Mouse (Mus musculus): ENCODE results near the gene Aldh1a1. TPM values are rescaled to one million over a fixed set of nuclear protein-coding genes. Genes with fewer than 3 reads are reported as not detected.
"Not testable (repeated sequence)": the region's sequence is repeated elsewhere in the genome, so short reads cannot be mapped to it uniquely, and the experiment has no call there.

Gene Aldh1a1
- 357 and 360 TPM in 2 replicates for polyA plus RNA-seq (2012; rRNA removed)

GRCm38 (mm10) chr19:20492491-20492890 lies at the start of gene Aldh1a1:
Gene Aldh1a1 (plus strand): TSS chr19:20492715.
- no peak for DNase-seq (ENCODE audit: low read depth)

GRCm38 (mm10) chr19:20447807-20448206 lies 44.7 kb upstream of the Aldh1a1 start:
- no peak for DNase-seq (ENCODE audit: low read depth)

GRCm38 (mm10) chr19:20449546-20449945 lies 43.0 kb upstream of the Aldh1a1 start:
- no peak for DNase-seq (ENCODE audit: low read depth)

GRCm38 (mm10) chr19:20451045-20451444 lies 41.5 kb upstream of the Aldh1a1 start:
- DNase-seq (ENCODE audit: low read depth) = no peak

- DNase-seq (ENCODE audit: low read depth) = no peak
Observed at GRCm38 (mm10) chr19:20484497-20484896, 8.0 kb upstream of the Aldh1a1 start.

GRCm38 (mm10) chr19:20491950-20492349 lies 565 bp upstream of the Aldh1a1 start:
- peak; percentile 85 for DNase-seq (ENCODE audit: low read depth)

- no peak for DNase-seq (ENCODE audit: low read depth)
Observed at GRCm38 (mm10) chr19:20496476-20496875, 4.0 kb downstream of the Aldh1a1 start.

GRCm38 (mm10) chr19:20505359-20505758 lies 12.8 kb downstream of the Aldh1a1 start:
- no peak for DNase-seq (ENCODE audit: low read depth)

- no peak for DNase-seq (ENCODE audit: low read depth)
Observed at GRCm38 (mm10) chr19:20506936-20507615, 14.6 kb downstream of the Aldh1a1 start.

- DNase-seq (ENCODE audit: low read depth) = no peak
Observed at GRCm38 (mm10) chr19:20508609-20509008, 16.1 kb downstream of the Aldh1a1 start.

- no peak for DNase-seq (ENCODE audit: low read depth)
Observed at GRCm38 (mm10) chr19:20511971-20512370, 19.5 kb downstream of the Aldh1a1 start.

- no peak for DNase-seq (ENCODE audit: low read depth)
Observed at GRCm38 (mm10) chr19:20513181-20513580, 20.7 kb downstream of the Aldh1a1 start.

GRCm38 (mm10) chr19:20513688-20514361 lies 21.3 kb downstream of the Aldh1a1 start:
- DNase-seq (ENCODE audit: low read depth) = peak; percentile 44

- DNase-seq (ENCODE audit: low read depth) = no peak
Observed at GRCm38 (mm10) chr19:20516481-20516880, 24.0 kb downstream of the Aldh1a1 start.

GRCm38 (mm10) chr19:20529156-20529555 lies 36.6 kb downstream of the Aldh1a1 start:
- DNase-seq (ENCODE audit: low read depth) = not testable (repeated sequence)

- peak; percentile 79 for DNase-seq (ENCODE audit: low read depth)
Observed at GRCm38 (mm10) chr19:20529921-20530696, 37.6 kb downstream of the Aldh1a1 start.

GRCm38 (mm10) chr19:20536538-20536937 lies 44.0 kb downstream of the Aldh1a1 start:
- DNase-seq (ENCODE audit: low read depth) = no peak

- no peak for DNase-seq (ENCODE audit: low read depth)
Observed at GRCm38 (mm10) chr19:20541044-20541443, 48.5 kb downstream of the Aldh1a1 start.

- DNase-seq (ENCODE audit: low read depth) = no peak
Observed at GRCm38 (mm10) chr19:20541924-20542323, 49.4 kb downstream of the Aldh1a1 start.

- DNase-seq (ENCODE audit: low read depth) = no peak
Observed at GRCm38 (mm10) chr19:20543816-20544215, 51.3 kb downstream of the Aldh1a1 start.

- DNase-seq (ENCODE audit: low read depth) = no peak
Observed at GRCm38 (mm10) chr19:20544941-20545340, 52.4 kb downstream of the Aldh1a1 start.

GRCm38 (mm10) chr19:20547025-20547424 lies 54.5 kb downstream of the Aldh1a1 start:
- DNase-seq (ENCODE audit: low read depth) = no peak

GRCm38 (mm10) chr19:20549409-20549808 lies 56.9 kb downstream of the Aldh1a1 start:
- no peak for DNase-seq (ENCODE audit: low read depth)
